Mouse (Mus musculus): ENCODE data around the gene Ppm1g.
A peak's percentile ranks its signal among the peaks of the same experiment; 100 is the strongest.

- TF ChIP-seq CHD1 (IDR thresholded peaks at IDR 0.05; ENCODE audit: low read depth, low read length) = no peak
- TF ChIP-seq POLR2A (IDR thresholded peaks at IDR 0.05; ENCODE audit: low read depth, low read length) = no peak
- TF ChIP-seq CTCF (conservative IDR thresholded peaks at IDR 0.05 in 1 of 2, IDR thresholded peaks at IDR 0.05 in 1 of 2; ENCODE audit: low read depth in 2 of 2, low read length in 2 of 2) = peak in 1 of 2 experiments; percentile 13; a peak in 1 of 4 replicates
- no peak for TF ChIP-seq USF2 (conservative IDR thresholded peaks at IDR 0.05; ENCODE audit: low read depth, low read length)
- no peak for TF ChIP-seq MAZ (IDR thresholded peaks at IDR 0.05; ENCODE audit: low read depth, low read length)
- no peak for TF ChIP-seq EP300 (IDR thresholded peaks at IDR 0.05; ENCODE audit: low read length)
- no peak for TF ChIP-seq ZKSCAN1 (IDR thresholded peaks at IDR 0.05; ENCODE audit: borderline replicate concordance, low read depth, low read length)
- no peak for TF ChIP-seq PAX5 (IDR thresholded peaks at IDR 0.05; ENCODE audit: low read length)
- TF ChIP-seq GABPA (IDR thresholded peaks at IDR 0.05; ENCODE audit: insufficient replicate concordance, low read depth, low read length) = no peak
- TF ChIP-seq MAX (IDR thresholded peaks at IDR 0.05; ENCODE audit: low read length) = no peak
- TF ChIP-seq SIN3A (IDR thresholded peaks at IDR 0.05; ENCODE audit: low read length) = no peak
- no peak for TF ChIP-seq MEF2A (IDR thresholded peaks at IDR 0.05; ENCODE audit: borderline replicate concordance, low read depth, low read length)
- no peak for TF ChIP-seq KAT2A (IDR thresholded peaks at IDR 0.05; ENCODE audit: insufficient replicate concordance, low read length)
Observed at GRCm38 (mm10) chr5:31252795-31253545, 32.5 kb upstream of the Ppm1g start.

All from CH12.LX (cell line).